Mouse (Mus musculus): ENCODE data around the gene Arhgef3.

- TF ChIP-seq CTCF (IDR thresholded peaks at IDR 0.05) (no peak), EP300 (IDR thresholded peaks at IDR 0.05) (no peak)
These were observed 153.4 kb downstream of the Arhgef3 start for GRCm38 (mm10) chr14:27268137-27268536.

Measured in lung, postnatal 0 days (tissue).